Mouse (Mus musculus): ENCODE results near the gene Tex101.

- TF ChIP-seq EP300 (IDR thresholded peaks at IDR 0.05; ENCODE audit: low read depth) (no peak), CTCF (IDR thresholded peaks at IDR 0.05; ENCODE audit: low read depth) (no peak)
These were observed 47.5 kb downstream of the Tex101 start for GRCm38 (mm10) chr7:24628685-24629610.

All from liver, embryonic 14.5 days (tissue).